Mouse (Mus musculus): ENCODE data around the gene Vmn1r45.
"Not testable (repeated sequence)": the region's sequence is repeated elsewhere in the genome, so short reads cannot be mapped to it uniquely, and the experiment has no call there.

Gene Vmn1r45

DNA sequence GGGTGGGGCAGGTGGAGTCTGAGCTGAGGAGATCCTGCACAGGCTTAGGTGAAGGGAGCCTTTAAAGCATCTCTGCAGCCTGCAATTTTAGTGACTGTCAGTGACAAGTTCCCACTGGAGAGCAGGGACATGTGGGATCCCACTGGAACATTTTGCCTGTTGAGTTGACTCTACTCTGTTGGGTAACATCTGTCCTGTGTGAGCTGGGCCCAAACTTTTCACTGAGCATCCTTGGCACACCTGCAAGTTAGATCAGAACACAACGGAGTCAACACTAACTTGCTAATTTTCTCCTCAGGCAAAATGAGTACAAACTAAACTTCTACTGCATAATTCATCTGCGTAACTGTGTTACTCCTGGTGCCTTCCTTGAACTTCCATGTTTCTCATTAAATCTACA lies at the start of gene Vmn1r45:
TSS of gene Vmn1r45 (minus strand) at position 101 of the 400 bp plus-strand sequence.
- DNase-seq (ENCODE audit: low spot score): not testable (repeated sequence)

- DNase-seq (ENCODE audit: low spot score): no peak
Observed at GRCm38 (mm10) chr6:89985989-89986388, 45.6 kb upstream of the Vmn1r45 start.

- DNase-seq (ENCODE audit: low spot score): no peak
Observed at GRCm38 (mm10) chr6:89969013-89969412, 28.6 kb upstream of the Vmn1r45 start, which contains the start of gene Vmn1r46. Gene Vmn1r46 (plus strand): TSS chr6:89969313.

GRCm38 (mm10) chr6:89966341-89966740 lies 25.9 kb upstream of the Vmn1r45 start:
- DNase-seq (ENCODE audit: low spot score): no peak

- DNase-seq (ENCODE audit: low spot score): no peak
Observed at GRCm38 (mm10) chr6:89953556-89953955, 13.2 kb upstream of the Vmn1r45 start.

DNA sequence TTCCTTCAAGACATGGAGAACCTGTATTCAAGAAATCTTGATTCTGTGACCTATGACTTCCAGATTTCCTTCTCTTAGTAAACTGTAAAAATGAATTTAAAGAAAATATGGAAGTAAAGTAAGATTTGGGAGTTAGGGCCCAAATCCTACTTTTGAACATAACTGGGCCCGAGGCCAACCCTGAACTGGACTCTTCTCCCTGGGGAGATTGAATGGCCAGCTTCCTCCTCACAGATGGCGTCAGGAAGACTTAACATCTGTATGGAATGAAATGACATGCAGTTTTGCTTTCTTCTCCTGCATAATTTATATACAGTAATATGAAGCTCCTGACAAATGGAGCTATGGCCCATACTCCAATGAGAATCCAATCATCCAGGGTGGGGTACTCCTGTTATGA lies 528 bp upstream of the Vmn1r45 start:
- DNase-seq (ENCODE audit: low spot score): no peak

GRCm38 (mm10) chr6:89883812-89884211 lies 56.6 kb downstream of the Vmn1r45 start:
- no peak for DNase-seq (ENCODE audit: low spot score)

GRCm38 (mm10) chr6:89883360-89883759 lies 57.0 kb downstream of the Vmn1r45 start, which contains the start of gene Vmn1r44:
Gene Vmn1r44 (plus strand): TSS chr6:89883660.
- DNase-seq (ENCODE audit: low spot score): no peak

Data from urinary bladder, postnatal 10 days (tissue).